Mouse (Mus musculus): ENCODE measurements around the gene Exoc3l4. TPM values are rescaled to one million over a fixed set of nuclear protein-coding genes. Genes with fewer than 3 reads are reported as not detected.
A peak's percentile ranks its signal among the peaks of the same experiment; 100 is the strongest.

The Exoc3l4 gene
- polyA plus RNA-seq, 1 experiment: 42.9 TPM

DNA sequence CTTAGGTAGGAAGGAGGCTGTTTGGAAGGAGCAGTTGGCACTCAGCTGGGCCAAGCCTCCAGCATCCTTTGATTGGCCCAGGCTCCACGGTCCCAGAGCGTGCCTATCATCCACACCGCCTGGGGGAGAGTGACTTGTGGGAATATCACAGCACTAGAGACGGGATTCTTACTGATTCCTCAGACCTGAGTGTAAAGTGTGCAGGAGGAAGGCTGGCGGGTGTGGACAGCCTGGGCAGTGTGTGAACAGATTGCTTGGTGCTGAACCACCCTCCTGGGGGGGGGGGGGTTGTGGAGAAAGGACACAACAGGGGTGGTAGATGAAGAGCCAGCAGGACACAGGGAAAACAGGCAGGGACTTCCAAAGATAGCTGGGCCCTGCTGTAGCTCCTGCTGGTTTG, 29.9 kb downstream of the Exoc3l4 start:
- no peak for DNase-seq
- Histone ChIP-seq H3K27me3 (replicated peaks; ENCODE audit: control insufficient read depth, insufficient read depth, low read length) (no peaks in the 10 kb centered on the region), H3K4me3 (ENCODE audit: insufficient read depth, low read depth, low read length) (no peak overlapping the region; the same call in 1 of the 2 replicates), H3K4me1 (ENCODE audit: control insufficient read depth, insufficient read depth, low read length) (peaks cover 28% of the 10 kb centered on the region), H3K36me3 (ENCODE audit: control insufficient read depth, insufficient read depth, low read length) (no peaks in the 10 kb centered on the region; the same call in 1 of the 2 replicates), H3K27ac (ENCODE audit: insufficient read depth, low read depth, low read length) (peak overlapping the region; percentile 51)
- TF ChIP-seq CTCF (conservative IDR thresholded peaks at IDR 0.05; ENCODE audit: insufficient read depth, insufficient read length, low read depth, low read length): no peak
- no peak for TF ChIP-seq POLR2A (IDR thresholded peaks at IDR 0.05; ENCODE audit: low read depth, low read length)
- WGBS: 45% methylated on average over 5 of the region's 5 CpGs

DNA sequence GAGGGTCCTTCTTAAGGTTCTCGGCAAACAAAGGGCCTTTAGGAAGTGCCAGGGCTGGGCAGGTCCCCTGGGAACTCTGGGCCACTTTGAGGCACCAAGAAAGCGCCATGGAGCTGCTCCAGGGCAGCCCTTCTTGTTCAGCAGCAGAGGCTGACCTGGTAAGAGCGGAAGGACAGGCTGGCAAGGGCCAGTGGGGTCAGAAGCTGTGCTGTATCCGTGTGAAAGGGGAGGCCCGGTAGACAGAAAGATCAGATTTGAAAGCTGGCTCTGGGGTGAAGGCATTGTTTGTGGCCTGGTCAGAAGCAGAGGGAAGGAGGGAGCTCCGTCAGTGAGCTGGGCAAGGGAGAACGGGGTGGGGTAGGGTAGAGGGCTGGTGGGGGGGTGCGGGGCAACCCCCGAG, 30.5 kb downstream of the Exoc3l4 start:
- Histone ChIP-seq H3K27me3 (replicated peaks; ENCODE audit: control insufficient read depth, insufficient read depth, low read length) (no peaks in the 10 kb centered on the region), H3K4me3 (ENCODE audit: insufficient read depth, low read depth, low read length) (peak overlapping the region; percentile 4; the same call in 1 of the 2 replicates), H3K27ac (ENCODE audit: insufficient read depth, low read depth, low read length) (peak overlapping the region; percentile 51), H3K36me3 (ENCODE audit: control insufficient read depth, insufficient read depth, low read length) (no peaks in the 10 kb centered on the region; the same call in 1 of the 2 replicates), H3K4me1 (ENCODE audit: control insufficient read depth, insufficient read depth, low read length) (peaks cover 30% of the 10 kb centered on the region)
- 46% methylated on average over 9 of the region's 9 CpGs for WGBS
- TF ChIP-seq CTCF (conservative IDR thresholded peaks at IDR 0.05; ENCODE audit: insufficient read depth, insufficient read length, low read depth, low read length) (no peak), POLR2A (IDR thresholded peaks at IDR 0.05; ENCODE audit: low read depth, low read length) (no peak)
- no peak for DNase-seq

DNA sequence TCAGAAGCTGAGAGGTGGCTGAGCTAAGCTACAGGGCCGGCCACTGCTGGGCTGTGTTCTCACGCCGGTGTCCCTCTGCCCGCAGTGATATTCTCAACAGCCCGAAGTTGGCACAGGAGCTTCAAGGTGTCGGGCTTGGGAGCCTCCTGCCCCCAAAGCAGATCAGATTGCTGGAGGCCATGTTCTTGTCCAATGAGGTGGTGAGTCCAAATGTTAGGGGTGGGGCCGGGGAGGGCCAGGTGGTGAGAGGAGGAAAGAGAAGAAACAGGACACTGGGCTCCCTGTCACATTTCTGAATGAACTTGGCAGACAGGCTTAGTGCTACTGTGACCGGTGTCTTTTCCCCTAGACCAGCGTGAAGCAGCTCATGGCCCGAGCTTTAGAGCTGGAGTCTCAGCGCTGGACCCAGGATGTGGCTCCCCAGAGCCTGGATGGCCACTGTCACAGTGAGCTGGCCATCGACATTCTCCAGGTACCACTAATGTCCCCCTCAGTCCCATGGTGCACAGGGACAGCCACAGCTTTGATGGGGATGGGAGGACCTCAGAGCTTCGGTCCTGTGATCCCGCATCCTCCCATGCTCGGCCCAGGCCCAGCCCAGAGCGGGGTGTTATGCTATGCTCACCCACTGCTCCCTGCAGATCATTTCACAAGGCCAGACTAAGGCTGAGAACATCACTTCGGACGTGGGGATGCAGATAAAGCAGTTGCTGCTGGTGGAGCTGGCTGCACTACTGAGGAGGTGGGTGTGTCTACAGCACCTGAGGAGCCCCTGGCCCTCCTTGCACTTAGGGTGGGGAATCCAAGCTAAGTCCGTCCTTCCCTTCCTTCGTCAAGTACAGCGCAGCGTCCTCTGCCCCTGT, 31.3 kb downstream of the Exoc3l4 start:
- H3K27ac ChIP-seq (ENCODE audit: insufficient read depth, low read depth, low read length): peak overlapping the region; percentile 67
- H3K4me1 ChIP-seq (ENCODE audit: control insufficient read depth, insufficient read depth, low read length): peaks cover 30% of the 10 kb centered on the region
- no peak overlapping the region; the same call in 1 of the 2 replicates for H3K4me3 ChIP-seq (ENCODE audit: insufficient read depth, low read depth, low read length)
- no peaks in the 10 kb centered on the region for H3K27me3 ChIP-seq (replicated peaks; ENCODE audit: control insufficient read depth, insufficient read depth, low read length)
- no peaks in the 10 kb centered on the region; the same call in 1 of the 2 replicates for H3K36me3 ChIP-seq (ENCODE audit: control insufficient read depth, insufficient read depth, low read length)
- TF ChIP-seq POLR2A (IDR thresholded peaks at IDR 0.05; ENCODE audit: low read depth, low read length) (no peak), CTCF (conservative IDR thresholded peaks at IDR 0.05; ENCODE audit: insufficient read depth, insufficient read length, low read depth, low read length) (no peak)
- WGBS: 49% methylated on average over 22 of the region's 22 CpGs
- DNase-seq: no peak

DNA sequence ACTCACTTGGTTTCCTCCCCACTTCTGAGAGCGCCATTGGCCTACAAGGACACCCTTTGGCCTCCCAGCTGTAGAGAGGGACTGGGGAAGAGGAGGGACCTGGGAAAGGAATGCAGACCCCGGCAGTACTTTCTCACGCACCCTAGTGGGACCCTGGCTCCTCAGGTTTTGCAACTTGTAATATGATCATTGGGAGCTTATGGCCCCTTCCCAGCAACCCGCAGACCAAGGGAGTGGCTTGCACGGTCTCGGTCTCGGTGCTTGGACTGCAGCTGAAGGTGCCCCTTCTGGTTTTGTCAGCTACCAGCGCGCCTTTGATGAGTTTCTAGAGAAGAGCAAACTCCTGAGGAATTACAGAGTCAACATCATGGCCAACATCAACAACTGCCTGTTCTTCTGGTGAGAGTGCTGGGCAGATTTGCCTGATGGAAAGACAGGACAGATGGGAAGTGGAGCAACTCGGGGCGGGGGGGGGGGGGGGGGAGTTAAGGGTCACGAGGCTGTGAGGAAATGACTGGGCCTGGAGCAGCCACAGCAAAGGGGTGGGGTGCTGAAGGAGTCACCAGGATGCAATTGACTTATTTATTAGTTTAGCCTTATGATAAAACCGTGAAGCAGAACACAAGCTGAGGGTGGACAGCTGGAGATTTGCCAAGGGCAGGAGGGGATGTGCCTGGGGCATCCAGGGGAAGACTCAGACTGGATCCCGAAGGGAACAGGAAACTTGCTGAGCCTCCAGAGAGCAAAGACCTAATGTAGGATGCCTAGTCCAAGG, 32.3 kb downstream of the Exoc3l4 start:
- Histone ChIP-seq H3K27me3 (replicated peaks; ENCODE audit: control insufficient read depth, insufficient read depth, low read length) (no peaks in the 10 kb centered on the region), H3K4me1 (ENCODE audit: control insufficient read depth, insufficient read depth, low read length) (peaks cover 30% of the 10 kb centered on the region), H3K36me3 (ENCODE audit: control insufficient read depth, insufficient read depth, low read length) (no peaks in the 10 kb centered on the region; the same call in 1 of the 2 replicates), H3K4me3 (ENCODE audit: insufficient read depth, low read depth, low read length) (no peak overlapping the region), H3K27ac (ENCODE audit: insufficient read depth, low read depth, low read length) (peak overlapping the region; percentile 87)
- WGBS: 31% methylated on average over 14 of the region's 14 CpGs
- peak; percentile 93 for DNase-seq
- TF ChIP-seq POLR2A (IDR thresholded peaks at IDR 0.05; ENCODE audit: low read depth, low read length) (no peak), CTCF (conservative IDR thresholded peaks at IDR 0.05; ENCODE audit: insufficient read depth, insufficient read length, low read depth, low read length) (no peak)

DNA sequence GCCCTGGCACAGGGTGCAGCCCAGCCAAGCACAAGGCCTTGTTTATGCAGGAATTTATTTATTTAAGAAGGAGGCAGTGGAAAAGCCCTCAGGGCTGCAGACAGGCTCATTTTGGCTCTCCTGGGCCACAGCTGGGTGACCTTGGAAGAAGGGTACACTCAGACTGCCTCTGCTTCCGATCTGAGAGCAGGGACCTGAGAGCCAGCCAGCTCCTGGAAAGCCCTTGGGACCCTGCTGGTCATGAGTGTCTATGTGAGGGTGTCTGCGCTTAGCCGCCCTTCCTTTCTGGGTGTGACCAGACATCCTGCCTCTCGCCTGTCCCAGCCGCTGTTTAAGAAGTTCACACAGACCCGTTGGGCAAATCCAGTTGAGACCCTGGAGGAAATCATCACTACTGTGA, 33.5 kb downstream of the Exoc3l4 start:
- H3K4me1 ChIP-seq (ENCODE audit: control insufficient read depth, insufficient read depth, low read length): peaks cover 38% of the 10 kb centered on the region
- DNase-seq: peak; percentile 93
- H3K4me3 ChIP-seq (ENCODE audit: insufficient read depth, low read depth, low read length): peak overlapping the region; percentile 12; the same call in 1 of the 2 replicates
- 31% methylated on average over 6 of the region's 6 CpGs for WGBS
- H3K27ac ChIP-seq (ENCODE audit: insufficient read depth, low read depth, low read length): peak overlapping the region; percentile 87
- H3K36me3 ChIP-seq (ENCODE audit: control insufficient read depth, insufficient read depth, low read length): no peaks in the 10 kb centered on the region; the same call in 1 of the 2 replicates
- TF ChIP-seq POLR2A (IDR thresholded peaks at IDR 0.05; ENCODE audit: low read depth, low read length) (no peak), CTCF (conservative IDR thresholded peaks at IDR 0.05; ENCODE audit: insufficient read depth, insufficient read length, low read depth, low read length) (no peak)
- no peaks in the 10 kb centered on the region for H3K27me3 ChIP-seq (replicated peaks; ENCODE audit: control insufficient read depth, insufficient read depth, low read length)

DNA sequence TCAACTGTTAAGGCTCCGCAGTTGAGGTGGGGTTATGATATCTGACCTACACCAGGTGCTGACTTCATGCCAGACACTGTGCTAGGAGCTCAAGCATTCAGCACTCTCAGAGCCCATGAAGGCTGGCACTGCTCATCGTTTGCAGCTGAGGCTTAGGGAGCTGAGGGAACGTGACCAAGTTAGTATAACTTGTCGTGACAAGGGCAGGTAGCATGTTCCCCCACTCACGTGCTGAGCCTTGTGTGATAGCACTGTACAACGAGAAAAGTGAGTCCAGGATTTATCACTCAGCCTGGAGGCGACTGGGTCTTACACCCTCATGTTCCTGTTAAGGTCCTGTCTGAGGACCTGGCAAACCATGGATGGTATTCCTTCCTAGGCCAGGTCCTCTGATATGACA, 34.7 kb downstream of the Exoc3l4 start:
- no peaks in the 10 kb centered on the region; the same call in 1 of the 2 replicates for H3K36me3 ChIP-seq (ENCODE audit: control insufficient read depth, insufficient read depth, low read length)
- no peak for DNase-seq
- WGBS: 78% methylated on average over 7 of the region's 7 CpGs
- no peak overlapping the region for H3K27ac ChIP-seq (ENCODE audit: insufficient read depth, low read depth, low read length)
- peaks cover 42% of the 10 kb centered on the region for H3K4me1 ChIP-seq (ENCODE audit: control insufficient read depth, insufficient read depth, low read length)
- TF ChIP-seq POLR2A (IDR thresholded peaks at IDR 0.05; ENCODE audit: low read depth, low read length) (no peak), CTCF (conservative IDR thresholded peaks at IDR 0.05; ENCODE audit: insufficient read depth, insufficient read length, low read depth, low read length) (no peak)
- H3K4me3 ChIP-seq (ENCODE audit: insufficient read depth, low read depth, low read length): no peak overlapping the region
- H3K27me3 ChIP-seq (replicated peaks; ENCODE audit: control insufficient read depth, insufficient read depth, low read length): no peaks in the 10 kb centered on the region

Measured in kidney, adult 2 months (tissue).